Mouse (Mus musculus) neural tube, embryonic 12.5 days (tissue): ENCODE results near the gene Nfia. TPM values are rescaled to one million over a fixed set of nuclear protein-coding genes. Genes with fewer than 3 reads are reported as not detected.
A peak's percentile ranks its signal among the peaks of the same experiment; 100 is the strongest.

ENCODE experiments used
- ATAC-seq: fragments of 200-750 bp; cut with Nextera tagmentation; 2 replicates; pipeline ENCODE4 v1.8.0; 2017; ENCODE audit warnings: low read depth, mild to moderate bottlenecking, moderate TSS enrichment, moderate library complexity; ENCODE audit not compliant: low FRiP score
- H3K27ac ChIP-seq: fragments of 300-500 bp; sonication (generic); 2 replicates; pipeline ENCODE4 v1.5.1; 2016
- H3K27me3 ChIP-seq: fragments of 300-500 bp; sonication (generic); replicated peaks from 2 replicates; pipeline ENCODE4 v1.6.1; 2016; ENCODE audit warnings: mild to moderate bottlenecking
- H3K36me3 ChIP-seq: fragments of 300-500 bp; sonication (generic); 2 replicates; pipeline ENCODE4 v1.6.1; 2016; ENCODE audit warnings: mild to moderate bottlenecking
- H3K4me1 ChIP-seq: fragments of 300-500 bp; sonication (generic); 2 replicates; pipeline ENCODE4 v1.6.1; 2016
- H3K4me2 ChIP-seq: fragments of 300-500 bp; sonication (generic); replicated peaks from 2 replicates; pipeline ENCODE4 v1.6.1; 2016; ENCODE audit warnings: mild to moderate bottlenecking
- H3K4me3 ChIP-seq: fragments of 300-500 bp; sonication (generic); 2 replicates; pipeline ENCODE4 v1.5.1; 2016
- H3K9ac ChIP-seq: fragments of 300-500 bp; sonication (generic); 2 replicates; pipeline ENCODE4 v1.6.1; 2016; ENCODE audit warnings: mild to moderate bottlenecking
- H3K9me3 ChIP-seq: fragments of 300-500 bp; sonication (generic); 2 replicates; pipeline ENCODE4 v1.6.1; 2016; ENCODE audit warnings: mild to moderate bottlenecking
- WGBS: fragments of 180-500 bp; shearing (Covaris S2); methylation state at CpG from one replicate; pipeline ENCODE4 v1.1.7; 2016; 5-methylcytosine and 5-hydroxymethylcytosine counted together
- polyA plus RNA-seq: library from polyadenylated mRNA; unstranded; fragments of >200 nt; fragmentation: Nextera tagmentation; extraction: Ambion mirVana; gene quantifications from 2 replicates; pipeline ENCODE4 v1.2.1, GENCODE M21; 2016

The Nfia gene
- polyA plus RNA-seq, 1 experiment from 2014 or later = 42.4 TPM

- Histone ChIP-seq H3K9me3 (no peaks in the 10 kb centered on the region), H3K9ac (no peak overlapping the region), H3K4me1 (peaks cover 68% of the 10 kb centered on the region), H3K36me3 (no peaks in the 10 kb centered on the region), H3K27me3 (no peaks in the 10 kb centered on the region), H3K4me3 (no peak overlapping the region), H3K4me2 (no peak overlapping the region), H3K27ac (peak overlapping the region; percentile 16; the same call in 1 of the 2 replicates)
- 62% methylated on average over 10 of the region's 10 CpGs for WGBS
- ATAC-seq = no peak
Observed at GRCm38 (mm10) chr4:98101153-98102096, 328.9 kb downstream of the Nfia start.

- Histone ChIP-seq H3K4me3 (no peak overlapping the region), H3K36me3 (no peaks in the 10 kb centered on the region), H3K9ac (no peak overlapping the region), H3K9me3 (no peaks in the 10 kb centered on the region), H3K4me2 (no peak overlapping the region), H3K4me1 (peaks cover 80% of the 10 kb centered on the region), H3K27me3 (no peaks in the 10 kb centered on the region), H3K27ac (no peak overlapping the region)
- ATAC-seq = no peak
- 51% methylated on average over 24 of the region's 24 CpGs for WGBS
Observed at GRCm38 (mm10) chr4:98102625-98103336, 330.2 kb downstream of the Nfia start.

GRCm38 (mm10) chr4:98103337-98103666 is 330.8 kb downstream of the Nfia start:
- Histone ChIP-seq H3K27ac (no peak overlapping the region), H3K36me3 (no peaks in the 10 kb centered on the region), H3K4me2 (no peak overlapping the region), H3K9me3 (no peaks in the 10 kb centered on the region), H3K27me3 (no peaks in the 10 kb centered on the region), H3K9ac (no peak overlapping the region), H3K4me1 (peaks cover 84% of the 10 kb centered on the region), H3K4me3 (no peak overlapping the region)
- 48% methylated on average over 2 of the region's 2 CpGs for WGBS
- no peak for ATAC-seq

- H3K27ac ChIP-seq = no peak overlapping the region
- H3K4me1 ChIP-seq = peaks cover 81% of the 10 kb centered on the region
- no peak for ATAC-seq
Observed at GRCm38 (mm10) chr4:98104161-98104560, 331.6 kb downstream of the Nfia start.

GRCm38 (mm10) chr4:98104911-98105702 is 332.6 kb downstream of the Nfia start:
- Histone ChIP-seq H3K4me2 (peak overlapping the region; percentile 47; the same call in 1 of the 2 replicates), H3K27me3 (no peaks in the 10 kb centered on the region), H3K9ac (no peak overlapping the region), H3K9me3 (no peaks in the 10 kb centered on the region), H3K4me3 (no peak overlapping the region), H3K4me1 (peaks cover 79% of the 10 kb centered on the region), H3K27ac (no peak overlapping the region), H3K36me3 (no peaks in the 10 kb centered on the region)
- ATAC-seq = no peak
- 63% methylated on average over 9 of the region's 9 CpGs for WGBS

More at GRCm38 (mm10) chr4:98104161-98104560, 331.6 kb downstream of the Nfia start:
- Histone ChIP-seq H3K9me3 (no peaks in the 10 kb centered on the region), H3K4me2 (no peak overlapping the region), H3K36me3 (no peaks in the 10 kb centered on the region), H3K4me3 (no peak overlapping the region), H3K9ac (no peak overlapping the region), H3K27me3 (no peaks in the 10 kb centered on the region)
- WGBS = 89% methylated on average over 8 of the region's 8 CpGs

- H3K4me2 ChIP-seq = peak overlapping the region; percentile 47
- 40% methylated on average over 6 of the region's 6 CpGs for WGBS
- H3K9ac ChIP-seq = no peak overlapping the region
- peaks cover 81% of the 10 kb centered on the region for H3K4me1 ChIP-seq
- no peaks in the 10 kb centered on the region for H3K27me3 ChIP-seq
- H3K4me3 ChIP-seq = no peak overlapping the region
- no peaks in the 10 kb centered on the region for H3K9me3 ChIP-seq
- ATAC-seq = no peak
- H3K27ac ChIP-seq = 0 out of 2 replicates have a peak overlapping the region, but pooled peaks have one; percentile 37
- H3K36me3 ChIP-seq = no peaks in the 10 kb centered on the region
Observed at GRCm38 (mm10) chr4:98105971-98106370, 333.4 kb downstream of the Nfia start.

GRCm38 (mm10) chr4:98106445-98107092 is 334.0 kb downstream of the Nfia start:
- peaks cover 75% of the 10 kb centered on the region for H3K4me1 ChIP-seq
- no peak overlapping the region for H3K9ac ChIP-seq
- no peak for ATAC-seq
- no peak overlapping the region for H3K4me3 ChIP-seq
- peak overlapping the region; percentile 55; the same call in 1 of the 2 replicates for H3K27ac ChIP-seq
- H3K27me3 ChIP-seq = no peaks in the 10 kb centered on the region
- 9% methylated on average over 14 of the region's 14 CpGs for WGBS
- no peaks in the 10 kb centered on the region for H3K9me3 ChIP-seq
- H3K4me2 ChIP-seq = peak overlapping the region; percentile 47
- no peaks in the 10 kb centered on the region for H3K36me3 ChIP-seq

- H3K4me1 ChIP-seq = peaks cover 71% of the 10 kb centered on the region
- no peaks in the 10 kb centered on the region for H3K9me3 ChIP-seq
- H3K36me3 ChIP-seq = no peaks in the 10 kb centered on the region
- H3K4me2 ChIP-seq = peak overlapping the region; percentile 47
- no peaks in the 10 kb centered on the region for H3K27me3 ChIP-seq
- no peak for ATAC-seq
- 2% methylated on average over 4 of the region's 4 CpGs for WGBS
- no peak overlapping the region for H3K9ac ChIP-seq
- no peak overlapping the region for H3K4me3 ChIP-seq
- H3K27ac ChIP-seq = peak overlapping the region; percentile 55; the same call in 1 of the 2 replicates
Observed at GRCm38 (mm10) chr4:98107093-98107453, 334.5 kb downstream of the Nfia start.

GRCm38 (mm10) chr4:98107936-98108675 is 335.6 kb downstream of the Nfia start:
- Histone ChIP-seq H3K4me1 (peaks cover 64% of the 10 kb centered on the region), H3K27me3 (no peaks in the 10 kb centered on the region), H3K9ac (no peak overlapping the region), H3K27ac (no peak overlapping the region), H3K4me2 (peak overlapping the region; percentile 47), H3K9me3 (no peaks in the 10 kb centered on the region), H3K36me3 (no peaks in the 10 kb centered on the region), H3K4me3 (no peak overlapping the region)
- 4% methylated on average over 9 of the region's 9 CpGs for WGBS
- peak; percentile 42 for ATAC-seq

GRCm38 (mm10) chr4:98108676-98109016 is 336.1 kb downstream of the Nfia start:
- Histone ChIP-seq H3K27me3 (no peaks in the 10 kb centered on the region), H3K9me3 (no peaks in the 10 kb centered on the region), H3K36me3 (no peaks in the 10 kb centered on the region), H3K4me1 (peaks cover 61% of the 10 kb centered on the region), H3K4me3 (no peak overlapping the region), H3K27ac (peak overlapping the region; percentile 74), H3K9ac (no peak overlapping the region), H3K4me2 (peak overlapping the region; percentile 35)
- peak; percentile 95 for ATAC-seq
- 2% methylated on average over 4 of the region's 4 CpGs for WGBS

- 6% methylated on average over 7 of the region's 7 CpGs for WGBS
- Histone ChIP-seq H3K9ac (no peak overlapping the region), H3K4me2 (peak overlapping the region; percentile 35), H3K27me3 (no peaks in the 10 kb centered on the region), H3K27ac (peak overlapping the region; percentile 74), H3K4me1 (peaks cover 58% of the 10 kb centered on the region), H3K9me3 (no peaks in the 10 kb centered on the region), H3K4me3 (no peak overlapping the region), H3K36me3 (no peaks in the 10 kb centered on the region)
- peak; percentile 25 for ATAC-seq
Observed at GRCm38 (mm10) chr4:98109064-98109463, 336.5 kb downstream of the Nfia start.
